Comparison of ENCODE assay signal across 9 mouse cellular contexts in genomic region chr6:143174906-143175656, GRCm38 (mm10). TPM values are rescaled to one million over a fixed set of nuclear protein-coding genes. Genes with fewer than 3 reads are reported as not detected.
DNase-seq lines count a peak whose midpoint lies in the region; ATAC-seq and TF ChIP-seq lines count a peak whose summit lies in the region.
"Had no signal": no experiment of that assay in that cellular context is flagged by ENCODE, and none has a peak within 500 bp of the region (broad histone marks: within the 10 kb centered on the region; RNA-seq: fewer than 3 reads in every experiment).

No protein-coding gene starts in this region.

- H3K27me3 ChIP-seq in heart, embryonic 11.5 days (ENCODE audit: control insufficient read depth, insufficient read depth, low read length), result no peaks in the 10 kb centered on the region
- no peaks in the 10 kb centered on the region for H3K27me3 ChIP-seq in hindbrain, embryonic 16.5 days (replicated peaks; ENCODE audit: control insufficient read depth, insufficient read depth, low read length)
- H3K27me3 ChIP-seq in limb, embryonic 13.5 days, result no peaks in the 10 kb centered on the region
- H3K27me3 ChIP-seq in midbrain, postnatal 0 days (ENCODE audit: insufficient read depth, low read length), result no peaks in the 10 kb centered on the region
- H3K27me3 ChIP-seq: megakaryocyte, embryonic 14.5 days had no signal

- H3K4me2 ChIP-seq in heart, embryonic 11.5 days, result no peak overlapping the region
- H3K4me2 ChIP-seq in hindbrain, embryonic 16.5 days (ENCODE audit: low read length), result no peak overlapping the region
- no peak overlapping the region for H3K4me2 ChIP-seq in limb, embryonic 13.5 days (replicated peaks)
- no peak overlapping the region for H3K4me2 ChIP-seq in midbrain, postnatal 0 days (ENCODE audit: low read depth, low read length, poor library complexity, severe bottlenecking)

- no peak for ATAC-seq in heart, embryonic 11.5 days (replicated peaks; ENCODE audit: insufficient number of reproducible peaks, low FRiP score, low TSS enrichment)
- ATAC-seq in hindbrain, embryonic 16.5 days, result peak; percentile 43; the same call in 1 of the 2 replicates
- peak; percentile 55 for ATAC-seq in limb, embryonic 13.5 days (ENCODE audit: low FRiP score, low read depth)
- 0 out of 2 replicates have a peak, but pooled peaks have one; percentile 32 for ATAC-seq in midbrain, postnatal 0 days (ENCODE audit: low FRiP score)
- no peak; the same call in 1 of the 2 replicates for ATAC-seq in erythroid progenitor cell, adult 5-6 weeks (replicated peaks; ENCODE audit: low FRiP score, poor library complexity, severe bottlenecking)

- H3K9ac ChIP-seq in heart, embryonic 11.5 days (ENCODE audit: low read depth, low read length), result no peak overlapping the region
- peak overlapping the region; percentile 26; the same call in 1 of the 2 replicates for H3K9ac ChIP-seq in ES-E14 (ENCODE audit: insufficient read depth, low read depth, low read length, poor library complexity, severe bottlenecking)
- H3K9ac ChIP-seq in hindbrain, embryonic 16.5 days (ENCODE audit: low read depth, low read length), result no peak overlapping the region
- H3K9ac ChIP-seq in limb, embryonic 13.5 days, result no peak overlapping the region
- no peak overlapping the region for H3K9ac ChIP-seq in midbrain, postnatal 0 days (replicated peaks; ENCODE audit: low read length, poor library complexity, severe bottlenecking)

- peaks cover 13% of the 10 kb centered on the region; the same call in 1 of the 2 replicates for H3K4me1 ChIP-seq in heart, embryonic 11.5 days (ENCODE audit: control insufficient read depth, insufficient read depth, low read length)
- H3K4me1 ChIP-seq in ES-E14 (ENCODE audit: control insufficient read depth in 2 of 2, insufficient read depth in 2 of 2, low read length in 2 of 2, poor library complexity in 1 of 2), result peaks cover 2 to 23% of the 10 kb centered on the region in 2 experiments; a peak in 2 of 4 replicates
- peaks cover 6% of the 10 kb centered on the region for H3K4me1 ChIP-seq in hindbrain, embryonic 16.5 days (ENCODE audit: control insufficient read depth, insufficient read depth, low read depth, low read length)
- peaks cover 47% of the 10 kb centered on the region for H3K4me1 ChIP-seq in limb, embryonic 13.5 days
- no peaks in the 10 kb centered on the region for H3K4me1 ChIP-seq in midbrain, postnatal 0 days (ENCODE audit: insufficient read depth, low read length)

- TF ChIP-seq CTCF in midbrain, postnatal 0 days (IDR thresholded peaks at IDR 0.05), result peak; percentile 88

- H3K36me3 ChIP-seq in heart, embryonic 11.5 days (ENCODE audit: control insufficient read depth, insufficient read depth, low read length), result 0 out of 2 replicates have a peak, but pooled peaks cover 3% of the 10 kb centered on the region
- H3K36me3 ChIP-seq in ES-E14 (ENCODE audit: control insufficient read depth, insufficient read depth, low read length, poor library complexity, severe bottlenecking), result peaks cover 50% of the 10 kb centered on the region
- H3K36me3 ChIP-seq in hindbrain, embryonic 16.5 days (ENCODE audit: control insufficient read depth, insufficient read depth, low read length), result peaks cover 6% of the 10 kb centered on the region; the same call in 1 of the 2 replicates
- H3K36me3 ChIP-seq in limb, embryonic 13.5 days, result peaks cover 29% of the 10 kb centered on the region
- 0 out of 2 replicates have a peak, but pooled peaks cover 5% of the 10 kb centered on the region for H3K36me3 ChIP-seq in midbrain, postnatal 0 days (ENCODE audit: insufficient read depth, low read length)

- H3K4me3 ChIP-seq in heart, embryonic 11.5 days (ENCODE audit: low read depth, low read length), result no peak overlapping the region
- no peak overlapping the region for H3K4me3 ChIP-seq in ES-E14 (ENCODE audit: insufficient read depth in 1 of 2, low read depth in 1 of 2, low read length in 2 of 2, poor library complexity in 1 of 2, severe bottlenecking in 1 of 2)
- H3K4me3 ChIP-seq in hindbrain, embryonic 16.5 days (ENCODE audit: low read length), result no peak overlapping the region
- no peak overlapping the region for H3K4me3 ChIP-seq in limb, embryonic 13.5 days
- no peak overlapping the region for H3K4me3 ChIP-seq in midbrain, postnatal 0 days (ENCODE audit: low read depth, low read length)
- H3K4me3 ChIP-seq: megakaryocyte, embryonic 14.5 days had no signal

- in situ Hi-C loops in ES-E14 (cut with MboI; ENCODE audit: low sequenced_read_pairs in 2 of 2, unreplicated experiment in 2 of 2), result no loop called here

- peak; percentile 47 for DNase-seq in heart, adult 8-10 months (ENCODE audit: low spot score)
- DNase-seq in ES-E14 (ENCODE audit: low read depth, low spot score), result no peak
- DNase-seq in cerebellum, postnatal 36 days, result peak; percentile 19 to 37
- peak; percentile 71 for DNase-seq in midbrain, postnatal 0 days (ENCODE audit: low spot score)

- no peaks in the 10 kb centered on the region for H3K9me3 ChIP-seq in heart, embryonic 11.5 days (replicated peaks; ENCODE audit: control insufficient read depth, low read length)
- H3K9me3 ChIP-seq in ES-E14 (ENCODE audit: control insufficient read depth, insufficient read depth, low read depth, low read length), result no peaks in the 10 kb centered on the region
- H3K9me3 ChIP-seq in hindbrain, embryonic 16.5 days (ENCODE audit: control insufficient read depth, low read length), result no peaks in the 10 kb centered on the region
- H3K9me3 ChIP-seq in limb, embryonic 13.5 days, result no peaks in the 10 kb centered on the region
- no peaks in the 10 kb centered on the region for H3K9me3 ChIP-seq in midbrain, postnatal 0 days (ENCODE audit: low read length)
- H3K9me3 ChIP-seq: megakaryocyte, embryonic 14.5 days had no signal

- no peak overlapping the region for H3K27ac ChIP-seq in heart, embryonic 11.5 days (ENCODE audit: low read depth, low read length)
- peak overlapping the region; percentile 31; the same call in 1 of the 2 replicates for H3K27ac ChIP-seq in ES-E14 (ENCODE audit: insufficient read depth, low read depth, low read length, poor library complexity, severe bottlenecking)
- no peak overlapping the region for H3K27ac ChIP-seq in hindbrain, embryonic 16.5 days (ENCODE audit: low read depth, low read length)
- H3K27ac ChIP-seq in limb, embryonic 13.5 days, result peak overlapping the region; percentile 65
- H3K27ac ChIP-seq in midbrain, postnatal 0 days (ENCODE audit: low read depth, low read length), result no peak overlapping the region

- 48% methylated on average over 3 of the region's 3 CpGs for WGBS in heart, embryonic 11.5 days (ENCODE audit: insufficient replicate concordance)
- WGBS in hindbrain, embryonic 16.5 days, result 41% methylated on average over 3 of the region's 3 CpGs
- WGBS in limb, embryonic 13.5 days, result 26% methylated on average over 3 of the region's 3 CpGs
- 41% methylated on average over 3 of the region's 3 CpGs for WGBS in midbrain, postnatal 0 days

TF ChIP-seq in ES-E14, 5 proteins besides CTCF, POLR2A, EP300 and RAD21:
- TF ChIP-seq HCFC1 (IDR thresholded peaks at IDR 0.05; ENCODE audit: borderline replicate concordance, insufficient read depth, low read length) (no peak), ZC3H11A (IDR thresholded peaks at IDR 0.05; ENCODE audit: borderline replicate concordance, low read depth, low read length) (0 out of 2 replicates have a peak, but pooled peaks have one; percentile 45)

RNA-seq across cellular contexts. Expression of gene Etnk1, which starts 8.1 kb away (rescaled TPM):
- total RNA-seq in heart, adult 8-10 months (2022), result 10 to 100 TPM; 26.4 to 29.2 (median 27.7) TPM
- 18.0 and 19.8 TPM in 2 replicates for polyA plus RNA-seq in heart, embryonic 11.5 days (2014; fragmentation: Nextera tagmentation; extraction: Ambion mirVana)
- total RNA-seq in ES-E14 (2012; rRNA removed), result 75.7 and 82.5 TPM in 2 replicates
- 40.5 and 46.6 TPM in 2 replicates for polyA plus RNA-seq in hindbrain, embryonic 16.5 days (2015; fragmentation: Nextera tagmentation; extraction: Ambion mirVana)
- polyA plus RNA-seq in limb, embryonic 13.5 days (2015; fragmentation: Nextera tagmentation; extraction: Ambion mirVana), result 16.8 and 19.4 TPM in 2 replicates
- total RNA-seq in midbrain, postnatal 0 days (2014; rRNA removed), result 130 and 162 TPM in 2 replicates
- 34.9 and 40.3 TPM in 2 replicates for polyA plus RNA-seq in midbrain, postnatal 0 days (2015; fragmentation: Nextera tagmentation; extraction: Ambion mirVana)
- total RNA-seq in erythroid progenitor cell, adult 5-6 weeks (2015; ENCODE audit: low replicate concordance), result 37.1 and 59.1 TPM in 2 replicates
- total RNA-seq in erythroid progenitor cell, adult 5-6 weeks (2017; ENCODE audit: low replicate concordance), result 44.7 and 50.4 TPM in 2 replicates

Comparison
In these comparisons a context has a peak if more than half of its experiments do, and no peak if none do; other contexts are left out.
1. ATAC-seq: peak in hindbrain, embryonic 16.5 days (single experiment), limb, embryonic 13.5 days (single experiment) and midbrain, postnatal 0 days (single experiment); none in heart, embryonic 11.5 days (single experiment) and erythroid progenitor cell, adult 5-6 weeks (single experiment).
2. H3K27ac ChIP-seq: peak in ES-E14 (single experiment) and limb, embryonic 13.5 days (single experiment); none in heart, embryonic 11.5 days (single experiment), hindbrain, embryonic 16.5 days (single experiment) and midbrain, postnatal 0 days (single experiment).